Mouse (Mus musculus) heart, embryonic 15.5 days (tissue): ENCODE measurements around the gene Satb1. TPM values are rescaled to one million over a fixed set of nuclear protein-coding genes. Genes with fewer than 3 reads are reported as not detected.

Source experiments
- ATAC-seq: fragments of 200-750 bp; cut with Nextera tagmentation; replicated peaks from 2 replicates; pipeline ENCODE4 v1.8.0; 2017; ENCODE audit warnings: low read depth, moderate TSS enrichment; ENCODE audit not compliant: insufficient number of reproducible peaks, insufficient read depth, low FRiP score
- H3K27ac ChIP-seq: fragments of 300-500 bp; sonication (generic); 2 replicates; pipeline ENCODE4 v1.5.1; 2015; ENCODE audit warnings: mild to moderate bottlenecking, inconsistent platforms
- H3K27me3 ChIP-seq: fragments of 300-500 bp; sonication (generic); 2 replicates; pipeline ENCODE4 v1.6.1; 2015; ENCODE audit warnings: inconsistent platforms
- H3K36me3 ChIP-seq: fragments of 300-500 bp; sonication (generic); 2 replicates; pipeline ENCODE4 v1.6.1; 2015; ENCODE audit warnings: mild to moderate bottlenecking, inconsistent platforms
- H3K4me1 ChIP-seq: fragments of 300-500 bp; sonication (generic); replicated peaks from 2 replicates; pipeline ENCODE4 v1.6.1; 2015; ENCODE audit warnings: inconsistent platforms
- H3K4me2 ChIP-seq: fragments of 300-500 bp; sonication (generic); 2 replicates; pipeline ENCODE4 v1.6.1; 2015; ENCODE audit warnings: inconsistent platforms, mild to moderate bottlenecking, moderate library complexity
- H3K4me3 ChIP-seq: fragments of 300-500 bp; sonication (generic); 2 replicates; pipeline ENCODE4 v1.5.1; 2015; ENCODE audit warnings: mild to moderate bottlenecking, inconsistent platforms
- H3K9ac ChIP-seq: fragments of 300-500 bp; sonication (generic); 2 replicates; pipeline ENCODE4 v1.6.1; 2015; ENCODE audit warnings: mild to moderate bottlenecking, inconsistent platforms
- H3K9me3 ChIP-seq: fragments of 300-500 bp; sonication (generic); replicated peaks from 2 replicates; pipeline ENCODE4 v1.6.1; 2016; ENCODE audit warnings: inconsistent platforms
- WGBS: fragments of 180-500 bp; shearing (Covaris S2); methylation state at CpG from one replicate; pipeline ENCODE4 v1.1.7; 2015; ENCODE audit warnings: mixed read lengths; 5-methylcytosine and 5-hydroxymethylcytosine counted together
- polyA plus RNA-seq: library from polyadenylated mRNA; unstranded; fragments of >200 nt; fragmentation: Nextera tagmentation; extraction: Ambion mirVana; gene quantifications from 2 replicates; pipeline ENCODE4 v1.2.1, GENCODE M21; 2015

Satb1 gene
- polyA plus RNA-seq, 1 experiment from 2014 or later, result 8.0 TPM

DNA sequence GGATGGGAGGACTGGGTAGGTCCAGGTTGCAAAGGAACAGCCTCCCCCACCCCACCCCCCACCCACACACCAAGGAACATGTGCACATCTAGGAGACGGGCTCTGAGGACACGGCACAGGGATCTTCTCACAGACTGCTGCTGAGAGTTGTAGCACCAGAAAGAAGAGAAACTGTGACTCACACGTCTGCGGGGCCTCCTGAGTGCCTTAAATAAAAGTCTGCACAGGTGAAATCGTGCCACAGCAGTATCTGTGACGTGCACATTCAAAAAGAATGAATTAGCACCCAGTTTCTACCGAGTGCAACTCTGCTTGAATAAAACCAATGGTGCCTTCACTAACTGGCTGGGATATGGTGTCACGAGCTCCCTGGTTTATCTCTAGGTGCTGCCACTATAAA, 69.5 kb downstream of the Satb1 start:
- no peak for ATAC-seq
- H3K4me2 ChIP-seq, result no peak overlapping the region
- no peak overlapping the region for H3K4me3 ChIP-seq
- no peak overlapping the region for H3K9ac ChIP-seq
- no peaks in the 10 kb centered on the region for H3K4me1 ChIP-seq
- H3K36me3 ChIP-seq, result no peaks in the 10 kb centered on the region
- H3K27me3 ChIP-seq, result no peaks in the 10 kb centered on the region
- no peaks in the 10 kb centered on the region for H3K9me3 ChIP-seq
- 87% methylated on average over 8 of the region's 8 CpGs for WGBS
- H3K27ac ChIP-seq, result no peak overlapping the region

DNA sequence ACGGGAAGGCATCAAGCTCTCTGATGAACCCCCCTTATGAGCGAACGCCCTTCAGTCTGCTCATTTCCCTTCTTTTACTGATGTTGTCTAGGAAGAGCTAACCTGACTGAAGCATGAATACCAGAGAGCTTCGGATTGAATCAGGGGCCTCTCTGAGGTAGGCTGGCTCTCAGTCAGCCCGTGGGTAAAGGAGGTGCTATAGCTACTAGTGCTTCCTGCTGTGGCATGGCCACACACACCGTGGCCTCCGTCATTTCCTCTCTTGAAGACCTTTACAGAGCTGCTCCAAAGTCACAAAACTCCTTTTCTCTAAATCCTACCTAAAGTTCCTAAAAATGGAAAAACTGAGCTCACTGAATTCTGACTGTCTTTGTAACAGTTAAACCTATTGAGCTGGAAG, 70.6 kb downstream of the Satb1 start:
- H3K4me1 ChIP-seq, result no peaks in the 10 kb centered on the region
- WGBS, result 75% methylated on average over 7 of the region's 7 CpGs

DNA sequence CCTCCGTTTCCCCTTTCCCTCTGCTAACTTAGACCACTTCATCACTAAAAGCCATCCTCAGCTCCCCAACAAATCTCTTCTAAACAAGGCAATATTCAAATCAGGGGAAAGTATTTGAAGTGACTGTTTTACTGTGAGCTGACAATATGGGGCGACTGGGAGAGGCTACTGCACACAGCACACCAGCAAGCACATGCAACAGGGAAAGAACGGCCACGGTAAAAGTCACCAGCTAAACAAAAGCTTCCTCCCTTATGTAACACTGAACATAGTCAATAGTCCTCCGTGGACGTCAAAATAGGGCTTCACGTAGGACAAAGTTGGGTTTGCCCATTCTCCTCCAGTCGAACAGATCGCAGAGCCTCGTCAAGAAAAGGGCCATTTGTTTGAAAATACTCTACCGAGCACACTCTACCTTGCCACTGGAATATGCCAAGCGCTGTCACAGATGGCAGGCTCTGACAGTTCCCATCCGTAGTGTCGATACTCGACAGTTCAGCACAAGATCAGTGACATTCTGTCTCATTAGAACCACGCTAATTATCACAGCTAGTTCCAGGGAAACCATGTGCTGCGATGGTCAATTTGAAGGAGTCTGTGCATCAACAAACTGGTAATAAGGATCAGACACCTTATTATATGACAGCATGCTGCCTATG, 72.0 kb downstream of the Satb1 start:
- ATAC-seq, result no peak
- no peaks in the 10 kb centered on the region for H3K9me3 ChIP-seq

More for the DNA sequence above, 70.6 kb downstream of the Satb1 start:
- no peak for ATAC-seq
- no peaks in the 10 kb centered on the region for H3K36me3 ChIP-seq
- H3K9me3 ChIP-seq, result no peaks in the 10 kb centered on the region
- H3K9ac ChIP-seq, result no peak overlapping the region
- no peak overlapping the region for H3K4me3 ChIP-seq
- H3K4me2 ChIP-seq, result no peak overlapping the region
- no peak overlapping the region for H3K27ac ChIP-seq
- no peaks in the 10 kb centered on the region for H3K27me3 ChIP-seq

DNA sequence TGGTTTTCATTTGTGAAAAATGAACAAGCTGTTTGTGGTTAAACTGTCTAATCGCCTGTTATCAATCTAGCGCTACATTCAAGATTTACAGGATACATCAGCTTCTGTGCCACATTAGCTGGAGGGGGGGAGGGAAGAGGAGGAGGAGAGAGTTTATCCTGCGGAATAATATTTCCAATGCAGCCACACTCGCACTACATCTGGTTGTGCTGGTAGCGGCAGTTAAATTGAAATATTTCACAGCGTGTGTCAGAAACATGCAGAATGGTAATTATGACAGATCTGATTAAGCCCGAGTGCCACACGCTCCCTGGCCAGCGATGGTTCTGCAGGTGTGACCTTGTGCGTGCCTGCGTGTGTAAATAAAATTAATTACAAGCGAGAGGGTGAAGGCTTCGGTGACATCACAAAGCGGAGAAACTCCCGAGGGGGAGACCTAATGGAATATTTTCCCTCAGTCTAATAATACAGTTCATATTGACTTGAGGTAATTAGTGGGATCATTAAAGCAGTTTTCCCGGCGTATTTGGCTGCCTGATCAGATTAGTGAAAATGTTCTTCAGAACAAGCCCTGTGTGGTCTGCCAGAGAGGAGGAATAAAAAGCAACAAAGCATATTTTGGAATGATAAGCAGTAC, 72.7 kb downstream of the Satb1 start:
- no peak overlapping the region for H3K27ac ChIP-seq
- H3K36me3 ChIP-seq, result no peaks in the 10 kb centered on the region
- H3K4me1 ChIP-seq, result no peaks in the 10 kb centered on the region
- H3K27me3 ChIP-seq, result no peaks in the 10 kb centered on the region
- no peak for ATAC-seq
- H3K9ac ChIP-seq, result no peak overlapping the region
- no peak overlapping the region for H3K4me3 ChIP-seq
- WGBS, result 74% methylated on average over 17 of the region's 17 CpGs
- no peaks in the 10 kb centered on the region for H3K9me3 ChIP-seq
- H3K4me2 ChIP-seq, result no peak overlapping the region

More for the DNA sequence above, 72.0 kb downstream of the Satb1 start:
- Histone ChIP-seq H3K9ac (no peak overlapping the region), H3K4me3 (no peak overlapping the region), H3K4me1 (no peaks in the 10 kb centered on the region), H3K27ac (no peak overlapping the region), H3K4me2 (no peak overlapping the region), H3K36me3 (no peaks in the 10 kb centered on the region), H3K27me3 (no peaks in the 10 kb centered on the region)
- WGBS, result 83% methylated on average over 17 of the region's 17 CpGs

DNA sequence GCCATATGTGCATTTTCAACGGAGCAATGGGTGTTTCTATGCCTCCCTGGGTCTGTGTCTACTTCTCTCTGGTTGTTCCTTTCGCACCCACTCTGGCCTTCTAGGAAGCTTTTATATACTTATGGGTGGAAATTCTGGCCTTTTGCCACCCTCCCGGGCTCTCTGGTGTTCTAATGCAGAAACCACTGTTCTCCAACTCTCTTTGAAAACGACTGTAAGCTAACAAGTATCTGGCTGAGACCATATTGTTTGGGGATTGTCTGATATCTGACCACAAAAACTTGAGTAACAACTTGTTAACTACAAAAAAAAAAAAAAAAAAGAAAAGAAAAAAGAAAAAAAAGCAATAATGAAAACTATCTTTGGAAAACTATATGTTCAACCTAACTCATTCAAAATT, 73.6 kb downstream of the Satb1 start:
- Histone ChIP-seq H3K9ac (no peak overlapping the region), H3K4me3 (no peak overlapping the region), H3K9me3 (no peaks in the 10 kb centered on the region), H3K4me2 (no peak overlapping the region), H3K27me3 (no peaks in the 10 kb centered on the region), H3K36me3 (no peaks in the 10 kb centered on the region), H3K4me1 (no peaks in the 10 kb centered on the region), H3K27ac (no peak overlapping the region)
- 84% methylated on average over 4 of the region's 4 CpGs for WGBS
- no peak for ATAC-seq

DNA sequence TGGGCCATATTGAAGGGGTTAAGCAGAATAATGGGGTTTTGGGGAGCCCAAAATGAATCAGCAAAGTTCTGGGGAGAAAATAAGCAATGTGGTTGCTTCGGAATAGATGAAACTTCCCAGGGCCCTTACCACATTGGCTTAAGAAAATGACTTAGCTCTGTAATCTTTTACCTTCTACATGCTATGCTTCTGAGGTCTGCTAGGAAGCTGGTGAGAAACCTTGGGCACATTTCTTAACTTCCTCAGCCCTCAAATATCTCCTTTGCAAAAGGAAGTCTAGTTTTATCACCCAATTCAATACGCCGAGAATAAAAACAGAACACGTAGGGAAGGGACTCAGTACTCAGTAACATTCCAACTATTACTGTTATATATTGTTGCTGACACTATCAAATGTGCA, 80.9 kb downstream of the Satb1 start:
- Histone ChIP-seq H3K27ac (no peak overlapping the region), H3K4me1 (no peaks in the 10 kb centered on the region), H3K9ac (no peak overlapping the region), H3K4me3 (no peak overlapping the region), H3K9me3 (no peaks in the 10 kb centered on the region), H3K36me3 (no peaks in the 10 kb centered on the region), H3K27me3 (no peaks in the 10 kb centered on the region), H3K4me2 (no peak overlapping the region)
- WGBS, result 85% methylated on average over 4 of the region's 4 CpGs
- ATAC-seq, result no peak

GRCm38 (mm10) chr17:51747204-51747603, 85.9 kb downstream of the Satb1 start:
- H3K27me3 ChIP-seq, result no peaks in the 10 kb centered on the region
- H3K27ac ChIP-seq, result no peak overlapping the region
- WGBS, result 88% methylated on average over 9 of the region's 9 CpGs
- no peak overlapping the region for H3K4me3 ChIP-seq
- H3K9ac ChIP-seq, result no peak overlapping the region
- no peak for ATAC-seq
- no peaks in the 10 kb centered on the region; the same call in 1 of the 2 replicates for H3K36me3 ChIP-seq
- H3K9me3 ChIP-seq, result no peaks in the 10 kb centered on the region
- no peaks in the 10 kb centered on the region for H3K4me1 ChIP-seq
- no peak overlapping the region for H3K4me2 ChIP-seq

- H3K4me2 ChIP-seq, result no peak overlapping the region
- no peak overlapping the region for H3K4me3 ChIP-seq
- no peaks in the 10 kb centered on the region for H3K9me3 ChIP-seq
- no peak overlapping the region for H3K9ac ChIP-seq
- WGBS, result 87% methylated on average over 10 of the region's 10 CpGs
- H3K27me3 ChIP-seq, result no peaks in the 10 kb centered on the region
- H3K27ac ChIP-seq, result no peak overlapping the region
- no peak for ATAC-seq
- H3K36me3 ChIP-seq, result peaks cover 6% of the 10 kb centered on the region; the same call in 1 of the 2 replicates
- no peaks in the 10 kb centered on the region for H3K4me1 ChIP-seq
Observed at GRCm38 (mm10) chr17:51742502-51742901, 90.6 kb downstream of the Satb1 start.

DNA sequence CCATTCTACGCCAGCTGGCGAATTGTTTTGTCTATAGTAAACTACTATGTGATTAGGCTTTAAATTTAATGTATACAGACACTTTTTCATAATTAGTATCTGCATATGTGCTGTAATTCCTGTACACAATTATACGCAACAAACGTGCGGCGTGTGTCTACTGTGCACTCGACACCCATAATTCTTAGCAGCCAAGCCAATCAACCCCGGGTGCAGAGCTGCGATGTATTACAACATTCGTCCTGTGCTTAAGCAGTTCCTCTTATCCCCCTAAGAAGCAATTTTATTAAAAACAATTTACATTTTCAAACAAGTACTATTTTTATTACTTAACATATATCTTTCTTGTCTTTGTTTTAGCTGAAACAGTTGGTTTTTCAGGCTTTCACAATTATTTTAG, 92.0 kb downstream of the Satb1 start:
- Histone ChIP-seq H3K4me2 (no peak overlapping the region), H3K27me3 (no peaks in the 10 kb centered on the region), H3K4me1 (no peaks in the 10 kb centered on the region), H3K27ac (no peak overlapping the region), H3K9me3 (no peaks in the 10 kb centered on the region), H3K9ac (no peak overlapping the region), H3K4me3 (no peak overlapping the region), H3K36me3 (peaks cover 6% of the 10 kb centered on the region; the same call in 1 of the 2 replicates)
- 90% methylated on average over 10 of the region's 10 CpGs for WGBS
- no peak for ATAC-seq

DNA sequence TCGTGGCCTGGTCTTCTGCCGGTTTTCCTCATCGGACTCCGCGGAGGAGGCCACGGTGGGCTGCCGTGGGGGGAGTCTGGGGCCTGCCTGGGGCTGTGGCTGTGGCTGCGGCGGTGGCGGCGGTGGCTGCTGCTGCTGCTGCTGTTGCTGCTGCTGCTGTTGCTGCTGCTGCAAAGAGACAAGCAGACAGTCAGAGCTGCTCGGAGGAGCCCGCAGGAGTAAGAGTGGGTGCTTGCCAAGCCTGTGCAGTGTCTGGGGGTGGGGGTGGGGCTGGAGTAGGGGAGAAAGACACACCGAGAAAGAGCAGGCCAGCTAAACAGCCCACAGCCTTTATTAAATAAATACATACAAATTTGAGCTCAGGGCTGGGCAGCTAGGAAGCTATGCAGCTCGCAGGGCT, 92.8 kb downstream of the Satb1 start:
- no peak overlapping the region for H3K4me3 ChIP-seq
- ATAC-seq, result no peak
- H3K36me3 ChIP-seq, result peaks cover 6% of the 10 kb centered on the region; the same call in 1 of the 2 replicates
- no peak overlapping the region for H3K4me2 ChIP-seq
- H3K9me3 ChIP-seq, result no peaks in the 10 kb centered on the region
- no peak overlapping the region for H3K9ac ChIP-seq
- H3K27ac ChIP-seq, result no peak overlapping the region
- H3K27me3 ChIP-seq, result no peaks in the 10 kb centered on the region
- H3K4me1 ChIP-seq, result no peaks in the 10 kb centered on the region
- WGBS, result 85% methylated on average over 15 of the region's 15 CpGs

- no peak overlapping the region for H3K4me3 ChIP-seq
- H3K27me3 ChIP-seq, result no peaks in the 10 kb centered on the region
- no peaks in the 10 kb centered on the region for H3K9me3 ChIP-seq
- H3K4me1 ChIP-seq, result no peaks in the 10 kb centered on the region
- no peaks in the 10 kb centered on the region for H3K36me3 ChIP-seq
- WGBS, result 83% methylated on average over 2 of the region's 2 CpGs
- no peak overlapping the region for H3K27ac ChIP-seq
- no peak for ATAC-seq
- H3K4me2 ChIP-seq, result no peak overlapping the region
- H3K9ac ChIP-seq, result no peak overlapping the region
Observed at GRCm38 (mm10) chr17:51724486-51724885, 108.6 kb downstream of the Satb1 start.

DNA sequence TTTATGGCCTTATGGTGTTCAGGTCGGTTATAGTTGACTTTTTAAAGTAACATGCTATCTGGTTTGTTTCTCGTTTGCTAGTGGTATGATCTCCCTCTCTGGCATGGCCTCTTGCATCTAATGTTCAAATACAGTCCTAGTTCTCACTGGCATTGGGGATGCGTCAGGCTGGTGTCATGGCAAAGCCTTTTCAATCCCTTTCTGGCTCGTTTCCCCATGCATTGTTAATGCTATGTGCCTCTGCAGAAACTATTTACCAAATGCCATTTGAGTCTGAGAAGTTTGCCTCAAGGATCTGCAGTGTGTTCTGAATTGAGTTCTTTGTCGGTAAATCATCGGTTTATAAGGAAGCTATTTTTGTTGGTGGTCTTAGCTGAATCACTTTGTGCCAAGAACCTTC, 137.4 kb downstream of the Satb1 start:
- Histone ChIP-seq H3K4me3 (no peak overlapping the region), H3K4me2 (no peak overlapping the region), H3K4me1 (no peaks in the 10 kb centered on the region), H3K9ac (no peak overlapping the region), H3K27ac (no peak overlapping the region), H3K9me3 (no peaks in the 10 kb centered on the region), H3K36me3 (no peaks in the 10 kb centered on the region), H3K27me3 (no peaks in the 10 kb centered on the region)
- ATAC-seq, result no peak
- WGBS, result 72% methylated on average over 6 of the region's 6 CpGs
